Mouse (Mus musculus) embryo, embryonic 10 days (tissue): ENCODE results near the gene Dennd1a.

ENCODE experiments used
- DNase-seq: peaks from one replicate; pipeline ENCODE4 v3.0.0-alpha.2; 2015; ENCODE audit warnings: low spot score

The Dennd1a gene

GRCm38 (mm10) chr2:37815676-37816075, 471.5 kb downstream of the Dennd1a start:
- peak; percentile 89 for DNase-seq

GRCm38 (mm10) chr2:37814820-37815361, 472.3 kb downstream of the Dennd1a start:
- no peak for DNase-seq

- no peak for DNase-seq
These were observed 474.8 kb downstream of the Dennd1a start for GRCm38 (mm10) chr2:37812401-37812800.

GRCm38 (mm10) chr2:37811682-37812081, 475.5 kb downstream of the Dennd1a start:
- no peak for DNase-seq

GRCm38 (mm10) chr2:37802610-37803212, 484.5 kb downstream of the Dennd1a start:
- DNase-seq = peak; percentile 95

GRCm38 (mm10) chr2:37801687-37802086, 485.5 kb downstream of the Dennd1a start:
- no peak for DNase-seq

- DNase-seq = no peak
These were observed 488.1 kb downstream of the Dennd1a start for GRCm38 (mm10) chr2:37799137-37799536.

GRCm38 (mm10) chr2:37797046-37797445, 490.1 kb downstream of the Dennd1a start:
- no peak for DNase-seq

- DNase-seq = no peak
These were observed 491.2 kb downstream of the Dennd1a start for GRCm38 (mm10) chr2:37796021-37796420.

- no peak for DNase-seq
These were observed 495.9 kb downstream of the Dennd1a start for GRCm38 (mm10) chr2:37791340-37791739.

GRCm38 (mm10) chr2:37790738-37791137, 496.5 kb downstream of the Dennd1a start:
- DNase-seq = no peak

- no peak for DNase-seq
These were observed 497.2 kb downstream of the Dennd1a start for GRCm38 (mm10) chr2:37789995-37790394.

GRCm38 (mm10) chr2:37789029-37789428, 498.2 kb downstream of the Dennd1a start:
- no peak for DNase-seq

- no peak for DNase-seq
These were observed 498.8 kb downstream of the Dennd1a start for GRCm38 (mm10) chr2:37788176-37788962.

GRCm38 (mm10) chr2:37786461-37786860, 500.7 kb downstream of the Dennd1a start:
- no peak for DNase-seq

GRCm38 (mm10) chr2:37784473-37784872, 502.7 kb downstream of the Dennd1a start:
- DNase-seq = no peak

GRCm38 (mm10) chr2:37782002-37782401, 505.2 kb downstream of the Dennd1a start:
- peak; percentile 75 for DNase-seq

- peak; percentile 57 for DNase-seq
These were observed 505.8 kb downstream of the Dennd1a start for GRCm38 (mm10) chr2:37781421-37781820.

- DNase-seq = peak; percentile 94
These were observed 506.8 kb downstream of the Dennd1a start for GRCm38 (mm10) chr2:37780270-37780929.

- peak; percentile 79 for DNase-seq
These were observed 509.1 kb downstream of the Dennd1a start for GRCm38 (mm10) chr2:37777958-37778720.

GRCm38 (mm10) chr2:37776611-37777411, 510.4 kb downstream of the Dennd1a start:
- DNase-seq = peak; percentile 51
